Mouse (Mus musculus) Patski (cell line): ENCODE measurements around the gene Spink4. TPM values are rescaled to one million over a fixed set of nuclear protein-coding genes. Genes with fewer than 3 reads are reported as not detected.

Experiments used
- ATAC-seq: fragments of 100-300 bp; one replicate; pipeline ENCODE4 v1.8.0; 2021
- CTCF ChIA-PET: fragments of 350-600 bp; sonication (Branson Sonifier 250); formaldehyde crosslinking; loops from one replicate; lab custom pipeline; 2022; ENCODE audit warnings: inconsistent platforms; lab: Charles Lee
- POLR2A ChIA-PET: fragments of 350-600 bp; sonication (Branson Sonifier 250); formaldehyde crosslinking; loops from one replicate; lab custom pipeline; 2022; ENCODE audit warnings: antibody characterized with exemption, inconsistent platforms; lab: Charles Lee
- DNase-seq: peaks from one replicate; pipeline ENCODE4 v3.0.0-alpha.2; 2011; ENCODE audit warnings: low read depth, low spot score
- H3K27me3 ChIP-seq: fragments of 371-371 bp; one replicate; pipeline ENCODE4 v1.5.1; 2021
- CTCF ChIP-seq: fragments of 100-300 bp; IDR thresholded peaks from one replicate; pipeline ENCODE4 v1.5.1; 2021
- in situ Hi-C: fragments of 300-500 bp; cut with MboI; formaldehyde crosslinking; loops from 3 replicates; pipeline ENCODE4 v1.11.1; 2018; ENCODE audit warnings: low pct_unique_long_range_greater_than_20kb, mixed read lengths
- polyA plus RNA-seq: library from polyadenylated mRNA; unstranded; gene quantifications from one replicate; pipeline ENCODE4 v1.2.3, GENCODE M21; 2021

Spink4 gene
- not detected for polyA plus RNA-seq

DNA sequence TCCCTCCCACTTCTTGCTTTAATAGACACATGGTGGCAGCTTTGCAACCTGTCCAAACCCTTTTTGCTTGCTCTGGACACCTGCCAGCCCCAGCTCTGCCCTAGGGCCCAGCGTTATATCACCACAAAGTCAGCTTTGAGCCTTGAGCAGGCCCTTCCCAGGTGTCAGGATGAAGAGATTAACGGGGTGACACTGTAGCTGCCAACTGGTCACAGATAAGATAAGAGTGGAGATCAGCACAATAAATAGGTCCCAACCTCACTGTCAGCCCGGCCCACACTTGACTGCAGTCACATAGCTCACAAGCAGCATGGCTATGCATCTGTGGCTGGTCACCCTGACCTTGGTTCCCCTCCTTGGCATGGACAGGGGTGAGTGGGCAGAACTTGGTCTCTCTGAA lies at the start of gene Spink4:
Spink4 (plus strand) TSS at position 268 of the 400 bp plus-strand sequence.
- no peaks in the 10 kb centered on the region for H3K27me3 ChIP-seq
- in situ Hi-C loops = no loop called here
- ChIA-PET CTCF (no interaction called here), POLR2A (interaction anchor here (0.8 kb wide), 1 partner anchor 9 kb away, joined by 3 read pairs; no protein-coding TSS in a partner anchor)
- DNase-seq (no peak), ATAC-seq (no peak)
- TF ChIP-seq CTCF = no peak

DNA sequence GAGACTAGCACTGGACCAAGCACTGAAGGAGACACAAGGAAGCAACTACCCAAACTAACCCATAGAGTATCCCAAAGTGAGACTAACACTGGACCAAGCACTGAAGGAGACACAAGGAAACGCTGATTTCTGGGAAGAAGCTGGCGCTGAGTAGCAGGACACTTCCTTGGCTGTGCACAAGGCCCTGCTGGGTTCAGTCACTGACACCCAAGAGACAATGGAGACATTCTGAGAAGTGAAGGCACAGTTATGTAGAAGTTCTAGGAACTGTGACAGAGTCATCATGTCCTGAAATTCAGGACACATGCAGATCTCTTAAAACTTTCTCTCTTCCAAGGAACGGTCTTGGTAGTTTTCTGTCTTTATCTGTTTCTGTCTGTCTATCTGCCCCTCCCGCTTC lies 49.6 kb upstream of the Spink4 start:
- ChIA-PET POLR2A (interaction anchor here (0.5 kb wide), 1 partner anchor 13 kb away, joined by 3 read pairs; no protein-coding TSS in a partner anchor), CTCF (no interaction called here)
- H3K27me3 ChIP-seq = no peaks in the 10 kb centered on the region
- in situ Hi-C loops = no loop called here
- DNase-seq (no peak), ATAC-seq (no peak)
- no peak for TF ChIP-seq CTCF

DNA sequence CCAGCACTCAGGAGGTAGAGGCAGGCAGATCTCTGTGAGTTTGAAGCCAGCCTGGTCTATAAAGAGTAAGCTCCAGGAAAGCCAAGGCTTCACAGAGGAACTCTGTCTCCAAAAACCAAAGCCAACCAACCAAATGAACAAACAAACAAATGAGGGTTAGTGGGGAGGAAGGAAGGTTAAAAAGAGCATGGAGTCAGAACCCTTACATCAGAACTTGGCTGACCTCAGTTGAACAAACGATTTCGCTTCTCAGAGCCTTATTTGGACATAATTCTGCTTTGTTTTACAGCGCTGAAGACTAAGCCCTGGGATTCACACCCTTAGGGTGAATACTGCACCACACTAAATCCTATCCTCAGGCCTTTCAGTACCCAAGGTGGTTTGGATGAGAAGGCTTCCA lies 47.7 kb upstream of the Spink4 start:
- CTCF ChIA-PET = no interaction called here
- ATAC-seq (no peak), DNase-seq (no peak)
- no peaks in the 10 kb centered on the region for H3K27me3 ChIP-seq
- POLR2A ChIA-PET = no interaction called here
- in situ Hi-C loops = no loop called here
- TF ChIP-seq CTCF = no peak

DNA sequence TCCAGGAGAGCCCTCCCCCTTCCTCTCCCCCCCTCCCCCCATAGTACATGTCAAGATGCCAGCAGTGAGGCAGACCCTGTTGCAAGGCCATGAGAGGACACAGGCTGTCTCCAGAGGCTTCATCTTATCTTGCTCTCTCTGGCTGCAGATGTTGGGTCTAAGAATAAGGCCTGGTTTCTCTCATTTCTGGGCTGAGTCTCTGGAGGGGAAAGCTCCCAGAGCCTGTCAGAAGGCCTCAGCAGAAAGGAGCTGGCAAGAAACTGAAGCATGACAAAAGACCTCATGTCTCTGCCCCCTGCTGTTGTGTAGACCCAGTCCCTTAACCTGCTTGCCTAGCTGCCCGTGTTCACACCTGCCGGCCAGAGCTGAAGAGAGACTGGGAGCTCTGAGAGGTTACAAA lies 46.5 kb upstream of the Spink4 start:
- no peak for ATAC-seq
- ChIA-PET CTCF (interaction anchor here (1.4 kb wide), 1 partner anchor 22 kb away, joined by 3 read pairs; no protein-coding TSS in a partner anchor), POLR2A (no interaction called here)
- TF ChIP-seq CTCF = no peak
- DNase-seq = no peak
- in situ Hi-C loops = no loop called here
- H3K27me3 ChIP-seq = no peaks in the 10 kb centered on the region

DNA sequence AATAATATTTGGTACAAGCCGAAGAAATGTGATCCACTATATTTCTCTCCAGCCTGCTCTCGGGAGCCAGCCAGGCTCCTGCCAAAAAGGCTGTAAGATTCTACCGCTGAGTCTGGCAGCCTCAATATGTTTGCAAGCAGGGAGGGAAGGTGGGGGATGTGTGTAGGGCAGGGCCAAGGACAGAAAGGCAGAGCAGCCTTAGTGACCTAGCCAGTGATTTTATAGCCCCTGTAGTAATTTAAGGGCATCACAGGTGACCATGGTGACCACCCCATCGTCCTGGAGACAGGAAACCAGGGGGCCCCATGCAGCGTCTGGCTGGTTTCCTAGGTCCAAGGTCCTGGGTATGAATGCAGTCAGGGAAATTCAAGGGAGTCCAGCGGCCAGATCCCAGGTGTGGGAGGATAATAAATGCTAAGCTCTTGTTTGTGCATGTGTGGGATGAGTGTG lies 45.7 kb upstream of the Spink4 start:
- no peak for TF ChIP-seq CTCF
- CTCF ChIA-PET = interaction anchor here (1.4 kb wide), 1 partner anchor 23 kb away, joined by 3 read pairs; no protein-coding TSS in a partner anchor
- ATAC-seq (no peak), DNase-seq (no peak)
- in situ Hi-C loops = no loop called here
- POLR2A ChIA-PET = no interaction called here
- no peaks in the 10 kb centered on the region for H3K27me3 ChIP-seq

DNA sequence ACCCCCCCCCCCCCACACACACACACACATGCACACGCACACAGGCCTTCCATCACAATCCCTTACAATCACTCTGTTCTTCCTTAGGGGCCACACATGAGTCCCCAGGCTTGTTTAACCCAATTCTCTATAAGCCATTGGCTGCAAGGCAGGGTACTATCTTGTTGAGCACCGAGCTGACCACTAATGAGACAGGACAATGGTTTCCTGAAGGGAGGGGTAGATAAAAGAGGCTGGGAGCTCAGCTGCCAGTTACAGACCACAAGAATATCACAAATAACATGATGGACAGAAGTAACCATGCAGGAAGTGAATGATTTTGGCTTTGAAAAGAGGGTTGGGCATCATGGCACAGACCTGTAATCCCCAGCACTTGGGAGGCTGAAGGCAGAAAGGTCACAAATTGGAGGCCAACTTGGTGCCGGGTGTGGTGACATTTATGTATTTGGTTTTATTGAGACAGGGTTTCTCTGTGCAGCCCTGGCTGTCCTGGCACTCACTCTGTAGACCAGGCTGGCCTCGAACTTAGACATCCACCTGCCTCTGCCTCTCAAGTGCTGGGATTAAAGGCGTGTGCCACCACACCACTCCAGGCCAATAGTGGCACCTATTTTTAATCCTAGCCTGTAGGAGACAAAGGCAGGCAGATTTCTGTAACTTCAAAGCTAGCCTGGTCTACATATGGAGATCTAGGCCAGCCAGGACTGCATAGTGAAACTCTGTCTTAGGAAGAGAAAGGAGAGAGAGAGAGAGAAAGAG lies 44.9 kb upstream of the Spink4 start:
- ATAC-seq (no peak), DNase-seq (no peak)
- in situ Hi-C loops = no loop called here
- ChIA-PET POLR2A (no interaction called here), CTCF (interaction anchor here (1.4 kb wide), 1 partner anchor 23 kb away, joined by 3 read pairs; no protein-coding TSS in a partner anchor)
- no peaks in the 10 kb centered on the region for H3K27me3 ChIP-seq
- TF ChIP-seq CTCF = no peak

DNA sequence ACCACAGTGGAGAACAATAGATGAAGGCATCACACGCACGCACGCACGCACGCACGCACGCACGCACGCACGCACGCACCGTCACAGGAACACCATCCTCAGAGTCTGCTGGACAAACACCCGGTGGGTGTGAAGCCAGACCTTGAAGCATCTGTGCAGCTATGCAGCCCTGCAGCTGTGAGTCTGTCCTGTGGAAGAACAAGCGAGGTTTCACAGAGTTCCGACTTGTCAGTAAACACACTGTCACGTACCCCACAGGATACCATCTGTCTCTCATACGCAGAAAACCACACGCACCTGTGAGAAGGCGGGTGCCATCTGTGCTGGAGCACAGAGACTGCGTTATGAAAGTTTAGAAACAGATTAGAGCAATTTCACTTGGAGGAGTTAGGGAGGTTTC lies 44.0 kb upstream of the Spink4 start:
- no peak for TF ChIP-seq CTCF

DNA sequence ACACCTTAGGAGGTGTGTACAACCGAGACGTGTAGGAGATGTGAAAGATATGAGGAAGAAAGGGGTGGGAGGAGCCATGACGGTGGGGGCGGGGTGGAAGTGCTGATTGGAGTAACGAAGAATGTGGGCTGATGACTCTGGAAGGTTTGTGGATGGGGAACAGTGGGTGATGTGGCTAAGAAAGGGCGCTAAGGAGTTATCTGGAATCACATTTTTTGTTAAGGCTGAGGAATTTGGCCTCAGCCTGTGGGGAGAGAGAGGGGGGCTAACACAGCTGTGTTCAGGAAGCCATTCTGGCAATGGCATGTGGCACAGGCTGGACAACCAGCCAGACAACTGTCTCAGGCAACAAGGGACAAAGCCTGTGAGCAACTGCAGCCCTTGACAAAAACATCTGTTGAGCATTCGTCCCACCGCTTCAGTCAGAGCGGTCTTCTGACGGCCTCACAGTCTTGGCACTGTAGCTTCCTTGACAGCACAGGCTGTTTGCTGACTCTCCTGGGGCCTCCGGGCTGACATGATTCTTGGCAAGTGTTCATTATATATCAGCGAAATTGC lies 43.0 kb upstream of the Spink4 start:
- POLR2A ChIA-PET = no interaction called here
- CTCF ChIA-PET = no interaction called here
- in situ Hi-C loops = no loop called here
- H3K27me3 ChIP-seq = no peaks in the 10 kb centered on the region
- ATAC-seq (no peak), DNase-seq (no peak)
- TF ChIP-seq CTCF = no peak

More for the DNA sequence above, 44.0 kb upstream of the Spink4 start:
- ATAC-seq = no peak
- no peak for DNase-seq
- H3K27me3 ChIP-seq = no peaks in the 10 kb centered on the region
- ChIA-PET CTCF (no interaction called here), POLR2A (no interaction called here)
- in situ Hi-C loops = no loop called here

DNA sequence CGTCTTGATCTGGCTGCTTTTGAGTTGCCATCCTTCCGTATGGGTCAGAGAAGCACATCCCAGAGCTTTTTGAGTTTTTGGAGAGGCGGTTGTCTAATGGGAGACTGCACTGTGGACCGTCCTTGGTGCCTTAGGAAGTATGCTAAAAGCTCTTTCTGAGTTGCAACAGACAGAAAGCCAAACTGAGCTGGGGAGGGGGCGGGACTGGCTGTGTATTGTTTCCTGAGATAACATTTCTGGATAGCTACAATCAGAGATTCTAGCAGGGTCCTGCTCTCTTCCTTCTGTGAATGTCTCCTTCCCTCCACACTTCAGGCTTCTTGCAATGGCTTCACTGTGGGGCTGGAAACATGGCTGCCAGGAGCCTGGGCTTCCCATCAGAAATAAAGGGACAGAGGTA lies 42.3 kb upstream of the Spink4 start:
- ChIA-PET CTCF (no interaction called here), POLR2A (no interaction called here)
- in situ Hi-C loops = no loop called here
- no peak for ATAC-seq
- no peak for TF ChIP-seq CTCF
- no peak for DNase-seq
- no peaks in the 10 kb centered on the region for H3K27me3 ChIP-seq

DNA sequence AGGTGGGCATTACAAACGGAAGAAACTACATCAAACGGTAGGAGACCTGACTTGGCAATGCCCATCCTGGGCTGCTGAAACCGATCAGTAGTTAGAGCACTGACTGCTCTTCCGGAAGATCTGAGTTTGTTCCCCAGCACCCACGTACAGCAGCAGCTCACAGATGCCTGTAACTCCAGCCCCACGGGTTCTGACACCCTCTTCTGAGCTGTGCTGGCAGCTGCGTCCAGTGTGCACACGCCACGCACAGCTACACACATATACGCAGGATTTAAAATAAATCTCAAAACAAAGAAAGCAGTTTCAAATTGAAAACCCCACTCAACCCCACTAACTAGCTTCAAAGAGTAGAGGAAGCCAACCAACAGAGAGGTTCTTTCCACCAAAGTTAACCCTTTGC lies 36.7 kb upstream of the Spink4 start:
- in situ Hi-C loops = no loop called here
- CTCF ChIA-PET = interaction anchor here (1.5 to 1.6 kb wide), 2 partner anchors 29 to 110 kb away, joined by 3 to 5 read pairs; partner anchors contain the start of gene B4galt1
- no peak for TF ChIP-seq CTCF
- ATAC-seq (no peak), DNase-seq (no peak)
- POLR2A ChIA-PET = no interaction called here
- H3K27me3 ChIP-seq = no peaks in the 10 kb centered on the region
